Mouse (Mus musculus): ENCODE data around the gene Cuta.

- no peak for TF ChIP-seq CTCF (IDR thresholded peaks at IDR 0.05; ENCODE audit: borderline replicate concordance, control insufficient read depth, extremely low read depth, insufficient read depth, low read length, poor library complexity)
- TF ChIP-seq POLR2A (IDR thresholded peaks at IDR 0.05; ENCODE audit: control insufficient read depth, extremely low read depth, insufficient read depth, low read length, poor library complexity): no peak
Observed at GRCm38 (mm10) chr17:26918343-26918742, 21.0 kb downstream of the Cuta start.

Data from thymus, adult 2 months (tissue).